Mouse (Mus musculus) layer of hippocampus, adult 9-11 months (tissue): ENCODE results near the gene C130050O18Rik.

ENCODE experiments used
- DNase-seq: peaks from one replicate; pipeline ENCODE4 v3.0.0; 2022

The C130050O18Rik gene

GRCm38 (mm10) chr5:139432333-139432732, 27.3 kb downstream of the C130050O18Rik start:
- DNase-seq, result no peak

DNA sequence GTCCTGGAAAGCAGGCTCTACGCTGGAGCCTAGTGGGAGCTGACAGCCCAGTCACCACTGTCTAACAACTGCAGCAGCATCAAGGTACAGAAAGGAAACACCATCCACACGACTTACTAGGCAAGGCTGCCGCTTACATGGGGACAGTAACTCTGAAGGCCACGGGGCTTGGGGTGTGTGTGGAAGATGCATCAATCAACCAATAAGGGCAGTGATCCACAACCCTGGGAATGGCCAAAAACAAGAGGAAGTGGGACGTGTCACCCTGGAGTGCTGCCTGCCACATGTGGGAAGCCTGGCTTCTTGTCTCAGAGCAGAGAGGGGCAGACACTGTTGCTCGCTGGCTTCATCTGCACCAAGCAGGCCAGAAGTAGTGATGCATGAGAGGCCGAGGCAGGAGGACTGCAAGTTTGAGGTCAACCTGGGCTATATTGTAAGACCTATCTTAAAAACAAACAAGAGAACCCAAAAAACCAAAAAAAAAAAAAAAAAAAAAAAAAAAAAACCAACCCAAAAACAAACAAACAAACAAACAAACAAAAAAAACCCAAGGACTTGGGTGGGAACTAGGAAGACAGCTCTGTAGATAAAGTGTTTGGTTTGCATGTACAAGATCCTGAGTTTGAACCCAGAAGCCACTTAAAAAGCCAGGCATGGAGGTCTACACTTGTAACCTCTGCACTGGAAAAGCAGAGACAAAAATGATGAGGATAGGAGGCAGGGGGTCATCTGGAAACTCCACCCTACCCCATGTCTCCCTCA, 27.8 kb downstream of the C130050O18Rik start:
- no peak for DNase-seq

DNA sequence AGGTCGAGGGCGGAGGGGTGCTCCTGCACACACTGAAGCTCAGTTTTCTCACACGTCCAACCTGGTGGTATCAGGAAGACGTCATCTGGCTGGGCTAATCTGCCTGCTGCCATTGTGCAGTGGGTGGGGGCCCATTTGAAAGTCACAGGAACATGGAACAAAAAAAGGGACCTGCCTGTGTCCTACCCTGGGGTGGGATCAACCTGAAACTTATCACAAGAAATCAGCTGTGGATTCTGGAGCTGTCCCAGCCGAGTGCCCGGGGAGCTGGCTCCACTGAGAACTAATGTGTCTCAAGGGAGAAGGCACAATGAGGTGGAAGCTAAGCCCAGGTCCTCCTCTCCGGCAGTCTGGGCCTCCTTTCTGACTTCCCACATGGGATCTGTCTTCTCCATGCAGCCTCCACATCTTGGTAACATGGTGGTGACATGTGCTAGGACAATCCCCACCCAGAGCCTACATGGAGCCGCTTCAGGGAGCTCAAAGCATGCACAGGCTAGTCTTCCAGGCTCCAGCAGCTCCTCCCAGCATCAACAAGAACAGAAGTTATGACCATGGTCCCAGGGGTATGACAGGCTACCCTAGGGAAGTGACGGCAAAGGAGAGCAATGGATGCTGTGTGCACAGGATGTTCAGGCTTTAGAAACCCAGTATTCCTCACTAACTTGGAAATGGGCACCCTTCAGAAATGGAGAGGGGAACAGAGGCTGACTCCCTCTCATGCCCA, 28.9 kb downstream of the C130050O18Rik start:
- DNase-seq, result no peak

DNA sequence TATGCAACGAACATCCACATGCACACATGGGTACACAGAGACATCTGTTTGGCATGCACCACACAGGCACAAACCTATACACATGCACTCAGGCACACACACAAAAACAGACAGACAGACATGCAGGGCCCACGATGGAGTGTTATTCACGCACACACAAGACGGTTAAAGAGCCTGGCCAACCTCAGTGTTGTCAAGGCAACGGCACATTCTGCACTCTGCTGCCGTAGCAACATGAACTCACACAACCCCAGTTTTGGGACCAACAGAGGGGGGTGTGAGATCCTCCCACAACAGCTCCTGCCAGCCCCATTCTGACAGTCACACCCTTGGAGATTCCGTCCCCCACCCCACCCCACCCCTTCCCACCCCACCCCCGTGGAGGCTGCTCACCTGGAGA, 29.9 kb downstream of the C130050O18Rik start:
- DNase-seq, result peak; percentile 89

GRCm38 (mm10) chr5:139437769-139438168, 32.7 kb downstream of the C130050O18Rik start:
- no peak for DNase-seq

- no peak for DNase-seq
Observed at GRCm38 (mm10) chr5:139438440-139438839, 33.4 kb downstream of the C130050O18Rik start.

- peak; percentile 60 for DNase-seq
Observed at GRCm38 (mm10) chr5:139440451-139440850, 35.4 kb downstream of the C130050O18Rik start.

DNA sequence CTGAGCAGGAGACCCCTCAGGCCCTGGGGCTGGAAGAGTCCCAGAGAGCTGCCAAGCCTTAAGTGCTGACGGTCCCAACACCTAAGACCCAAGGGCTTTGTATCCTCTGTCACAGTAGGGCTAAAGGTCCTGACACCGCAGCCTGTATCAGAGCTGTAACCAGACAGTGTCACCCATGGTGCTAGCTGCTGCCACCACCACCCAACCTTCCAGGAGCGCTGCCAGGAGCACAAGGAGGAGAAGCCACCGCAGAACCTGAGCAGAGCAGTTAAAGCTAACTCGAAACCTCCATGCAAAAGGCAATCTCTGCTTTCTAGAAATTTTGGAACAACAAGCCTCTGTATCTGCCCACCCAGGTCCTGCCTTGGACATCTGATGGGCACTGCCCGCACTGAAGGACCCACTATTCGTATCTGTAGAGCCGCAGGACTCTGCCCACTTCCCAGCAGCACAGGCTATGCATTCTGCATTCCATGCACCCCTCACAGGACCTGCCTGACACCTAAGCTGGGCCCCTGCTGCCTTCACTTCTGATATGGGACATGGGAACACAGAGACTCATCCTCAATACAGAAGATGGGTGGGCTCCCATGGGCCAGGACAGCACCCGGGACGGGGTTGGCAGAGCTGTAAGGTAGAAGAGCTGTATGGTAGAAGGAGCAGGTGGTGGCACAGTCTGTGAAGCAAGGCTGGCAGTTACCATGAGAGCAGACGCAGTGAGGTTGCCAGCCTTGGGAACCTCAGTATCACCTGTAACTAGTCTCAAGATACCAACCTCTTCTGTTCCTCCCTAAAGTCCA, 36.0 kb downstream of the C130050O18Rik start:
- DNase-seq, result no peak

DNA sequence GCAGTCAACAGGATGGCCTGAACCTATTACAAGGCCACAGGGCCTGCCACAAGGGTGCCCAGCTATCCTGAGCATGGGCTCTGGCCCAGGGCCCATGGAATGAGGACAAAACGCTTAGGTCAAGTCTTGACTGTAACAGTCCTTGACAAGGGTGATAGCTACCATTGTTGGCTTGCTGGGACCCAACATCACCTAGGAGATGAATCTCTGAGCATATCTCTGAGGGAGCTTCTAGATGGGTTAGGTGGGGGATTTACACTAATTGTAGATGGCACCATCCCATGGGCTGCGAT, 36.6 kb downstream of the C130050O18Rik start:
- no peak for DNase-seq

DNA sequence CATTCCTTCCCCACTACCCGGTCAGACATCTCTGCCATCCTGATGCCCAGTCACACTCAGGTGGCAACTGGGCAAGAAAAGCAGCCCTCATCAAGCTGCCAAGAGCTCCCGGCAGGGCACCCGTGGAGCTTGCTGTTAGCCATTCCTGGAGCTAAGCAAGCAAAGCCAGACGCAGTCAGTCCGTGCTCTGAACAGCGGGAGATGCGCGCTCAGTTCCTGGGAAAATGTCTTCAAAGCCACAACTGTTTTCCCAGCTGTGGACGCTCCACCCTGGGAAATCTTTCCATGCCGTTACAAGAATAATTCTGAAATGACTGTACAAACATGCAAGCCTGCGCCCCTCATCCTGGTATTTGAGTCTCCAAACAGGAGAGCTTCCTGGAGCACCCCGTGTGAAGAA, 37.3 kb downstream of the C130050O18Rik start:
- DNase-seq, result no peak

DNA sequence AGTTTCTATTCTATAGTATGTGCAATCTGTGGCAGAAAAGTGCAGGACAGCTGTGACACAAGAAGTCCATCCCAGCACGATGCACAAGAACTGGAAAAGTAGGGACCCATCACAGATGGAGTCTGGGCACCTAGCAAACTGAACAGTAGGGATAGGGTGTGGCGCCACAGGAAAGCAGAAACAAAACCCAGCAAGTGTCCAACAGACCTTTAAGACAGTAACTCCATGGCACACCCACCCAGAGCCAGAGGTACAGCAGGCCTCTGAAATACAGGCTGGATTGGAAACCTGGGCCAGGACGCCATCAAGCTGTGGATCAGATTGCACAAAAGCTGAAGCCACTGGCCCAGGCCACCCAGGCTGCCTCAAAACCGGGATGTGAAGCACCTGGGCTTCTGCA, 37.9 kb downstream of the C130050O18Rik start:
- DNase-seq, result no peak

DNA sequence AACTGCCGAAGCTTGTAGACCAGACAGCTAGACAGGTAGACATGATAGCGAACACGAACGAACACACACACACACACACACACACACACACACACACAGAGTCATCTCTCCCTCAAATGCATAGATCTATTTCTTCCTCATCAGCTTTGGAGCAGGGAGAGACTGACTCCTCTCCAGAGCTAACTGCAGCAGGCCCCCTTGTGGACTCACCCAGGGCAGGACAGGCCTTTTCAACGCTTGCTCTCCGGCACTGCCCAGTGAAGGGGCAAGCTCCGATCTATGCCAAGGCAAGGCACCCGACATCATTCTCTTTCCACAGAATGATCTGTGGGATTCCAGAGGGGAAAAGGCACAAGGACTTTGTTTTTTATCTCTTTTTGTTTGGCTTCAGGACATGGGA, 40.2 kb downstream of the C130050O18Rik start:
- no peak for DNase-seq

DNA sequence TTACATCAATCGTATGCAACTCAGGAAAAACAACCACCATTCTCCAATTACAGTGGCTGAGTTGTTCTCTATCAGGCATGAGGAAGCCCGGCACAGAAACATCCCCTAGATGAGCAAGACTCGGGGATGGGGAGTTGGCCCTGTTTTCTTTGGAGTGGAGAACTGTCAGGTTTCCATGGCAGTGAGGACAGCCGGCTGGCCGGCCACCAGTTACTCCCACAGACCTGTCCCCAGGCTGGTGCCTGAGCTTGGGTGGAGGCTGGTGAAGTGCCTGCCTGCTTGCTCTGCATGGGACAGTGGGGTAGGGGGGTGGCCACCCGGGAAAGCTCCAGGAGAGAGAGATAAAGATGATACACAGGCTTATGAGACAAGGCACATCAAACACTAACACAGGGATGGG, 42.9 kb downstream of the C130050O18Rik start:
- DNase-seq, result peak; percentile 59

DNA sequence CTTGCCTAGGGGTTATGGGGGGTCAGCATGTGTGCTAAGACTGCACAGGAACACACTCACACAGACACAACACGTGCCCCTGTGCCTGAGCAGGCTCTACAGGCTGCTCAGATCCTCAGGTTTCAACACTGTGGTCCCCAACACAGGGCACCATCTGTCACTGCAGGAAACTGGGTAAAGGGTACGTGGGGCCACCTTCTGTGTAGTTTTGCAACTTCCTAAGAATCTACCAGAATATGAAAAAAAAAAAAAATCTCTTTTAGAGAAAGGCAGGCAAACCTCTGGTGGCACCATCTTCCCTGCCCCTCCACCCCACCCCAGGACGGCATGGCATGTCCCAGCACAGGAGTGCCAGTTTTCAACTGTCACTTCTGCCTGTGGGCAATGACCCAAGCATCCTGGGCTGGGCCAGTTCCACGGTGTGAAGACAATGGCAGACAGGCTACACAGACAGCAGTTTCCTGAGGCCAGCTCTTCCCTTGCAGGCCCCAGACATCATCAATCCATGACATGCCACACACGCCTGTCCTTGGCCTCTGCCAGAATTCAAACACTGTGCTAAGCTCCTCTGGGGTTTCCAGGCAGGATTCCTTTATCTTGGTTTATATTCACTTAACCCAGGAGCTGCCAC, 44.2 kb downstream of the C130050O18Rik start:
- no peak for DNase-seq

GRCm38 (mm10) chr5:139449926-139450325, 44.8 kb downstream of the C130050O18Rik start:
- no peak for DNase-seq

- no peak for DNase-seq
Observed at GRCm38 (mm10) chr5:139453031-139453430, 48.0 kb downstream of the C130050O18Rik start.

DNA sequence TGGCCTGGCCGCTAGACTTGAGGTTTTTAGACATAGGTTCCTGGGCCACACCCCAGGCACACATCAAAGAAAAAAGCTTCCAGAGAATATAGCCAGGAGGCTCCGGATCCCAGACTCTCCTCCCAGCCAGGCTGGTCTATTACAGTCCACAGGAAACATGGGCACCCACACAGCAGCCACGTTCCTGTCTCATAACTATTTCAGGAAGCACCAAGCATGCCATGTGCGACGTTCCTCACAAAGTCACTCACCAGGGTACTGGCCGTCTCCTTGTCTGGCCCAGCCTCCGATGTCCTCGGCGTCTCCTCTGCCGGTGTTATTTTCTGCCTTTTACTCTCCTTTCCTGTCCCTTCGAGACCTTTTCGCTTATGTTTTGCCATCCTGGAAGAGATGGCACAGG, 50.1 kb downstream of the C130050O18Rik start:
- peak; percentile 77 for DNase-seq

DNA sequence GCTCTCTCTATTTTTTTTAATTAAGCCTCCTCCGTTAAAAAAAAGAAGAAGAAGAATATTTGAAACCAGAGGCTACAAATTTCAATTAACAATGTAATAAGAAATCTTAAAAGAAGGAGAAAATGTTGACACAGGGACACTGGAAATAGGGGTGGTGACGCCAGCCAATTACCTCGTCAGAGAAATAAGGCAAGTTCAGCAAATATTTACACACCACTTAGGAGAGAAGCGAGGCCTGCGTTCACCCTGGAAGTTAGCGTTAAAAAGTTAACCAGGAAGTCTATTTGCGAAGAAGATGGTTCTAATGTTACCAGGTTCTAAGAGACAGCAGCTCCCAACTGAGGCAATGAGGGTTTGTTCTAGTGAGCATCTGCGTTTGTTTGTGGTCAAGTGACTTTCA, 52.2 kb downstream of the C130050O18Rik start:
- DNase-seq, result no peak

DNA sequence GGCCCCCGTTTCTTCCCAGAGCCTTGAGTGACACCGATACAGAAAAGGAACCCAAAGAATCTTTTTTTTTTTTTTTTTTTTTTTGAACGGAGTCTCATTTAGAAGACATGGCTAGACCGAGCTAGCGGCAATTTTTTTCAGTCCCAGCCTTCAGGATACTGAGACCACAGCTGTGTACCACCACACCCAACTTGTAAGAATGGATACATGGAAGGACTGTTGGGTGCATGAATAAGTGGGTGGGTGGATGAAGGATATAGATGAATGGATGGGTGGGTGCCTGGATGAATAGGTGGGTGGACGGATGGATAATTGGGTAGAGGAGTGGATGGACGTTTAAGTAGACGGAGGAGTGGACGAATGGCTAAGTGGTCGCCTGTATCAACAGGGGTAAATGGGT, 54.9 kb downstream of the C130050O18Rik start:
- no peak for DNase-seq

- DNase-seq, result peak; percentile 97
Observed at GRCm38 (mm10) chr5:139460384-139461067, 55.4 kb downstream of the C130050O18Rik start, which contains the start of gene 3110082I17Rik. Gene 3110082I17Rik, minus strand, starts transcription at chr5:139460527.

DNA sequence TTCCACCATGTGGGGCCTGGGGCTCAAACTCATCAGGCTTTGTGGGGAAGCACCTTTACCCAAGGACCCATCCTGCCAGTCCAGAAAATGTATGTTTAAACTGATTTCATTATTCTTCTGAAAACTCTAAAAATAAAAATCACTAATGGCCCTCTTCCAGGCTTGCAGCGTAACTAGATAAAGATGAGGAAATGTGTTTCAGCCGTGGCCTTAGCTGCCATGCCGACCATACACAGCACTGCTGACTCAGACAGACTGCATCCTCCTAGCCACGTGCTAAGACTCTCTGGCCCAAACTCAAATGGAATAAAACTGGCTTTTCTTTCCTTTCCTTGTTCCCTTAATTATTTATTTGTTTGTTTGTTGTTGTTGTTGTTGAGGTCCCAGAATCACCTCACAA, 59.8 kb downstream of the C130050O18Rik start:
- DNase-seq, result no peak
